Mouse (Mus musculus): Measurements from ENCODE around the gene Ccn2.

Gene Ccn2

DNA sequence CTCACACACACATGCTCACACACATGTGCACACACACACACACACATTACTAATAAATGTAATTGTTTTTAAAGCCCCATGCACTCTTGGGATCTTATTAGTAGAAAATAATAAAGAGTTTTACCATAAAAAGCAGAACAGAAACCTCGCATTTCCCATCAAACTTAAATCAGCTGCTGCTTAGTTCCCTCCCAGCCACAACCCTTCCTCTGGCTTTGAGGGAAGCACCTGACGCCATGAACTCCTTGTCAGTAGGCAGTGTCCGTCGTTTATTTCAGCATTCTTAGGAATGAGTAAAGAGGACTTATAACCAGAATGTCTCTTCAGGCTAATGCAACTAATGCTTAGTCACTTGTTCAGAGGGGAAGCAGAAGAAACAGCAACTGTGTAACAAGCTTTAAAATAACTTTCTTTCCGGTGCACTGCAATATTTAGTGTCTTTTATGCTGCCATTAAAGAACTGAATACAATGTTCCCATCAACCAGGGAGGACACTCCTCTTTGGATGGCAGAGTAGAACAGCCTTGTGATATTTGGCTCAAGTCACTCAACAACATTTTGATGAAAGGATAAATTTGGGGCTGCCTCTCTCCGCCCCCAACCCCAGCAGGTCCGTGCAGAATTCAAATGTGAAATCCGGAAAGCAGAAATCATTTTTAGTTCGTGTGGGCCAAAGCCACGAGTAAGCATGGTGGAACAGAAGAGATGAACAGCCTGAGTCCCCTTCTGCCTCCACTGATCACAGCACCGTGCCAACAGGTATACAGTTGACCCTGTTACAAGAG lies 47.7 kb downstream of the Ccn2 start:
- no peak for DNase-seq

DNA sequence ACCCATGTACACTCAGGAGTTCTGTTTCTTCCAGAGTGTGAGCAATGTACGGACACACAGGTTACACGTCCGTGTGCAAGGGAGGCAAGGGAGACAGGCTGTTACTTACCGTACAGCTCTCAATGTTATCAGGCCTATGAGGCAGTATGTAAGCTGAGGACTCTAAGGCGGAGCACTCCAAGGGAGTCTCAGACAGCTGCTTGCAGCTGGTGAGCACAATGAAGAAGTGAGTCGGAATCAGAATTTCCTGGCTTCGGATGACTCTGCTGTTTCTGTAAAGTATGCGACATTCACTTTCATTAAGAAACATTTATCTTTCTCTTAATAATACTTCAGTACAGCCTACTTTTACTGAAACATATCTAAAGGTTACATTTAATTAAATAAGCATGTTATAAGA lies 49.9 kb downstream of the Ccn2 start:
- no peak for DNase-seq
